Comparison of ENCODE assay signal across 8 mouse cellular contexts in genomic region chr15:99803186-99803644, GRCm38 (mm10). TPM values are rescaled to one million over a fixed set of nuclear protein-coding genes. Genes with fewer than 3 reads are reported as not detected.
DNase-seq lines count a peak whose midpoint lies in the region; ATAC-seq and TF ChIP-seq lines count a peak whose summit lies in the region.

No protein-coding gene starts in this region.

- no peaks in the 10 kb centered on the region for H3K9me3 ChIP-seq in heart, embryonic 14.5 days (ENCODE audit: control insufficient read depth, low read length)

- DNase-seq in kidney, adult 2 months: peak; percentile 61
- DNase-seq in kidney, adult 18-20 months: no peak
- peak; percentile 60 for DNase-seq in brain, embryonic 14.5 days (ENCODE audit: low read depth)
- DNase-seq in liver: peak; percentile 53
- no peak for DNase-seq in cerebellum, adult 8-10 months
- DNase-seq in testis, postnatal 14 days (ENCODE audit: low spot score): no peak

- H3K4me2 ChIP-seq in heart, embryonic 14.5 days (ENCODE audit: low read length): 0 out of 2 replicates have a peak overlapping the region, but pooled peaks have one; percentile 21

- peaks cover 4% of the 10 kb centered on the region; the same call in 1 of the 2 replicates for H3K4me1 ChIP-seq in kidney, adult 2 months (ENCODE audit: control insufficient read depth, insufficient read depth, low read length)
- peaks cover 21 to 32% of the 10 kb centered on the region in 2 experiments for H3K4me1 ChIP-seq in heart, embryonic 14.5 days (ENCODE audit: control insufficient read depth in 2 of 2, insufficient read depth in 2 of 2, low read length in 2 of 2)
- H3K4me1 ChIP-seq in olfactory bulb, adult 2 months (ENCODE audit: control insufficient read depth, insufficient read depth, low read length): peaks cover 27% of the 10 kb centered on the region

- no peak overlapping the region for H3K4me3 ChIP-seq in kidney, adult 2 months (ENCODE audit: insufficient read depth, low read depth, low read length)
- H3K4me3 ChIP-seq in heart, embryonic 14.5 days (ENCODE audit: control insufficient read depth in 1 of 2, insufficient read depth in 1 of 2, low read depth in 1 of 2, low read length in 2 of 2): no peak overlapping the region
- H3K4me3 ChIP-seq in olfactory bulb, adult 2 months (ENCODE audit: insufficient read depth, low read depth, low read length): no peak overlapping the region

- H3K36me3 ChIP-seq in kidney, adult 2 months (ENCODE audit: control insufficient read depth, insufficient read depth, low read length): peaks cover 2% of the 10 kb centered on the region; the same call in 1 of the 2 replicates
- H3K36me3 ChIP-seq in heart, embryonic 14.5 days (ENCODE audit: control insufficient read depth, insufficient read depth, low read length): peaks cover 56% of the 10 kb centered on the region

- peak overlapping the region; percentile 28 for H3K9ac ChIP-seq in heart, embryonic 14.5 days (ENCODE audit: low read length)

- 44% methylated on average over 6 of the region's 6 CpGs for WGBS in kidney, adult 2 months
- WGBS in heart, embryonic 14.5 days: 4% methylated on average over 6 of the region's 6 CpGs
- WGBS in olfactory bulb, adult 2 months: 38% methylated on average over 6 of the region's 6 CpGs

- no peaks in the 10 kb centered on the region for H3K27me3 ChIP-seq in kidney, adult 2 months (replicated peaks; ENCODE audit: control insufficient read depth, insufficient read depth, low read length)
- no peaks in the 10 kb centered on the region for H3K27me3 ChIP-seq in heart, embryonic 14.5 days (ENCODE audit: control insufficient read depth, insufficient read depth, low read length)

- peak overlapping the region; percentile 47; the same call in 1 of the 2 replicates for H3K27ac ChIP-seq in kidney, adult 2 months (ENCODE audit: insufficient read depth, low read depth, low read length)
- H3K27ac ChIP-seq in heart, embryonic 14.5 days (replicated peaks in 1 of 2; ENCODE audit: control insufficient read depth in 1 of 2, insufficient read depth in 1 of 2, low read depth in 2 of 2, low read length in 2 of 2): peak overlapping the region; percentile 69 to 85
- H3K27ac ChIP-seq in olfactory bulb, adult 2 months (ENCODE audit: insufficient read depth, low read depth, low read length): 0 out of 2 replicates have a peak overlapping the region, but pooled peaks have one; percentile 21

- TF ChIP-seq CTCF in kidney, adult 2 months (conservative IDR thresholded peaks at IDR 0.05; ENCODE audit: insufficient read depth, insufficient read length, low read depth, low read length): no peak
- TF ChIP-seq CTCF in brain, embryonic 14.5 days (IDR thresholded peaks at IDR 0.05; ENCODE audit: borderline replicate concordance, extremely low read depth, insufficient read depth, insufficient read length): no peak
- TF ChIP-seq CTCF in olfactory bulb, adult 2 months (IDR thresholded peaks at IDR 0.05; ENCODE audit: insufficient read depth, low read depth, low read length): no peak

- peak; percentile 45; the same call in 1 of the 2 replicates for ATAC-seq in heart, embryonic 14.5 days (ENCODE audit: insufficient number of reproducible peaks, insufficient read depth, low FRiP score, low read depth)

- TF ChIP-seq POLR2A in kidney, adult 2 months (IDR thresholded peaks at IDR 0.05; ENCODE audit: low read depth, low read length): no peak
- TF ChIP-seq POLR2A in brain, embryonic 14.5 days (IDR thresholded peaks at IDR 0.05; ENCODE audit: borderline replicate concordance, extremely low read depth, insufficient read depth, insufficient read length, poor library complexity, severe bottlenecking): no peak
- no peak for TF ChIP-seq POLR2A in olfactory bulb, adult 2 months (IDR thresholded peaks at IDR 0.05; ENCODE audit: insufficient read depth, low read depth, low read length)

RNA-seq across cellular contexts. Expression of gene Cers5, which starts 30.5 kb away (rescaled TPM):
- polyA plus RNA-seq in kidney, adult 2 months (2012; rRNA removed): 28.7 and 31.8 TPM in 2 replicates
- polyA plus RNA-seq in brain, embryonic 14.5 days (2012; rRNA removed): 61.1 and 69.4 TPM in 2 replicates
- 55.3 and 60.8 TPM in 2 replicates for polyA plus RNA-seq in heart, embryonic 14.5 days (2014; fragmentation: Nextera tagmentation; extraction: Ambion mirVana)
- not detected in 2 replicates for polyA plus RNA-seq in olfactory bulb, adult 2 months (2012; ENCODE audit: insufficient read depth, insufficient read length, low replicate concordance, missing spikeins)

Comparison
In these comparisons a context has a peak if more than half of its experiments do, and no peak if none do; other contexts are left out.
1. DNase-seq: peak in kidney, adult 2 months (single experiment), brain, embryonic 14.5 days (single experiment) and liver (single experiment); none in kidney, adult 18-20 months (single experiment), cerebellum, adult 8-10 months (single experiment) and testis, postnatal 14 days (single experiment).
2. H3K27ac ChIP-seq: peak in every context shown above with its lines; median percentile 77 in heart, embryonic 14.5 days; 47 in kidney, adult 2 months; 21 in olfactory bulb, adult 2 months.